Mouse (Mus musculus) lung, embryonic 15.5 days (tissue): ENCODE measurements around the gene Heatr5a. TPM values are rescaled to one million over a fixed set of nuclear protein-coding genes. Genes with fewer than 3 reads are reported as not detected.
A peak's percentile ranks its signal among the peaks of the same experiment; 100 is the strongest.

Experiments
- ATAC-seq: fragments of 200-750 bp; cut with Nextera tagmentation; 2 replicates; pipeline ENCODE4 v1.8.0; 2017; ENCODE audit warnings: moderate number of reproducible peaks, borderline replicate concordance; ENCODE audit not compliant: low FRiP score, low TSS enrichment; ENCODE audit errors: extremely low read depth
- H3K27ac ChIP-seq: fragments of 300-500 bp; sonication (generic); 2 replicates; pipeline ENCODE4 v1.5.1; 2015; ENCODE audit warnings: moderate library complexity, mild to moderate bottlenecking, inconsistent platforms
- H3K27me3 ChIP-seq: fragments of 300-500 bp; sonication (generic); 2 replicates; pipeline ENCODE4 v1.6.1; 2015; ENCODE audit warnings: inconsistent platforms
- H3K36me3 ChIP-seq: fragments of 300-500 bp; sonication (generic); 2 replicates; pipeline ENCODE4 v1.6.1; 2015; ENCODE audit warnings: inconsistent platforms
- H3K4me1 ChIP-seq: fragments of 300-500 bp; sonication (generic); 2 replicates; pipeline ENCODE4 v1.6.1; 2015; ENCODE audit warnings: inconsistent platforms
- H3K4me2 ChIP-seq: fragments of 300-500 bp; sonication (generic); 2 replicates; pipeline ENCODE4 v1.6.1; 2015; ENCODE audit warnings: inconsistent platforms, mild to moderate bottlenecking, moderate library complexity
- H3K4me3 ChIP-seq: fragments of 300-500 bp; sonication (generic); 2 replicates; pipeline ENCODE4 v1.5.1; 2015; ENCODE audit warnings: mild to moderate bottlenecking, inconsistent platforms
- H3K9ac ChIP-seq: fragments of 300-500 bp; sonication (generic); 2 replicates; pipeline ENCODE4 v1.6.1; 2015; ENCODE audit warnings: inconsistent platforms
- H3K9me3 ChIP-seq: fragments of 300-500 bp; sonication (generic); 2 replicates; pipeline ENCODE4 v1.6.1; 2016; ENCODE audit warnings: inconsistent platforms
- WGBS: fragments of 180-500 bp; shearing (Covaris S2); methylation state at CpG from one replicate; pipeline ENCODE4 v1.1.7; 2015; 5-methylcytosine and 5-hydroxymethylcytosine counted together
- polyA plus RNA-seq: library from polyadenylated mRNA; unstranded; fragments of >200 nt; fragmentation: Nextera tagmentation; extraction: Ambion mirVana; gene quantifications from 2 replicates; pipeline ENCODE4 v1.2.1, GENCODE M21; 2015

Gene Heatr5a
- polyA plus RNA-seq, 1 experiment from 2014 or later = 13.8 TPM

DNA sequence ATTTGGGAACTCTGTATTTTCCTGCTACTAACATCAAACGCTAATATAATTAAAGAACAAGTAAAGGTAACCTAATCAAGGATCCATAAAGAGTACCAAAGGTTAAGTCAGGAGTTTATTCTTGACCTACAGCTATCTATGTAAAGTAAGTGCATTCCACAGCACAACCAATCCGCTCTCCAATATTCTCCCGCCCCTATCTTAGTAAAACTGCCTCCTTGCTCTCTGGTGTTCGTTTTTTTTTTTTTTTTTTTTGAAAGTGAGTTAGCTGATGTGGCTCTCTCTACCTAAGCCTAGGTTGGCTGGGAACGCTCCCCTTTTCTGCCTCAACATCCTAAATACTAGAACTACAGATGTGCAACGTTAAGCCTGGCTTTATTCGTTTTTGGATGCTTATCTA, 1.2 kb downstream of the Heatr5a start:
- 17% methylated on average over 7 of the region's 7 CpGs for WGBS
- H3K9ac ChIP-seq = no peak overlapping the region
- H3K27me3 ChIP-seq = no peaks in the 10 kb centered on the region
- H3K4me2 ChIP-seq = peak overlapping the region; percentile 54
- no peak overlapping the region for H3K27ac ChIP-seq
- no peaks in the 10 kb centered on the region for H3K36me3 ChIP-seq
- H3K4me1 ChIP-seq = peaks cover 14% of the 10 kb centered on the region; the same call in 1 of the 2 replicates
- ATAC-seq = no peak
- H3K9me3 ChIP-seq = no peaks in the 10 kb centered on the region
- H3K4me3 ChIP-seq = peak overlapping the region; percentile 99

GRCm38 (mm10) chr12:51969092-51969491, 2.0 kb downstream of the Heatr5a start:
- H3K9me3 ChIP-seq = no peaks in the 10 kb centered on the region
- peaks cover 18% of the 10 kb centered on the region; the same call in 1 of the 2 replicates for H3K4me1 ChIP-seq
- no peaks in the 10 kb centered on the region for H3K27me3 ChIP-seq
- H3K4me2 ChIP-seq = no peak overlapping the region
- H3K9ac ChIP-seq = no peak overlapping the region
- no peak overlapping the region for H3K27ac ChIP-seq
- H3K4me3 ChIP-seq = no peak overlapping the region
- H3K36me3 ChIP-seq = no peaks in the 10 kb centered on the region
- WGBS = 85% methylated on average over 2 of the region's 2 CpGs
- no peak for ATAC-seq

DNA sequence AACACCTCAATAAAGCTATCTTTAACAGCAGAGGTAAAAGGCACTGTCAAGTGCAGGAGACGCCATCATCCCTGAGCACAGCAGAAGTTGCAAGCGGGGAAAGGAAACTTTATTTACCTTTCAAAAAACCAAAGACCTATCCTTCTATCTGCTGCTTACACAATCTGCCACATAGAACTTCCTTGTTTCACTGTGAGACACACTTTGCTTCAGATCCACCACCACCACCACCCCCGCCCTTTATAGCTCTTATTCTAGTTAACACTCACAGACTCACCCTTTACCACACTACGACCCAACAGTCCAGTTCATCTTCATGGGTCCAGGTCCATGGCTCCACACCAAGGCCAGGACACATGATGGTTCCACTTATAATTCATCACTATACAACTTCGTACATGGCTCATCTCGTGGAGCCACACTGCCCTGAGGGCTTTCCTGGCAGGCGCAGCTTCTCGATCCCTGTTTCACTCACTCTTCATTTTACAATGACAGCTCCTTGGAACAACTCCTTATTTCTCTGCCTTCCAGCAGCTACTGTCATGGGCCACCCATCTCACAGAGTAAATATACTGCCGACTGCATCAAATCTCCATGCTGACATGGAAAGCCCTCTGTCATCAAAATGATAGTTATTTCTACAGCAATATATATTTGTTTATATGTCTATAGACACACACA, 3.1 kb downstream of the Heatr5a start:
- Histone ChIP-seq H3K4me2 (no peak overlapping the region), H3K4me3 (no peak overlapping the region), H3K27me3 (no peaks in the 10 kb centered on the region), H3K9me3 (no peaks in the 10 kb centered on the region), H3K9ac (no peak overlapping the region), H3K27ac (no peak overlapping the region), H3K4me1 (peaks cover 20% of the 10 kb centered on the region; the same call in 1 of the 2 replicates), H3K36me3 (no peaks in the 10 kb centered on the region)
- whole genome bisulfite sequencing = 60% methylated on average over 9 of the region's 9 CpGs
- ATAC-seq = no peak

- WGBS = 84% methylated on average over 6 of the region's 6 CpGs
- H3K9me3 ChIP-seq = no peaks in the 10 kb centered on the region
- H3K27me3 ChIP-seq = no peaks in the 10 kb centered on the region
- ATAC-seq = no peak
- H3K4me2 ChIP-seq = no peak overlapping the region
- no peak overlapping the region for H3K9ac ChIP-seq
- no peak overlapping the region for H3K27ac ChIP-seq
- peaks cover 38% of the 10 kb centered on the region; the same call in 1 of the 2 replicates for H3K36me3 ChIP-seq
- no peak overlapping the region for H3K4me3 ChIP-seq
- H3K4me1 ChIP-seq = no peaks in the 10 kb centered on the region
Measured at GRCm38 (mm10) chr12:51957626-51958025, 13.5 kb downstream of the Heatr5a start.

- peaks cover 71% of the 10 kb centered on the region for H3K36me3 ChIP-seq
- 86% methylated on average over 10 of the region's 10 CpGs for WGBS
Measured at GRCm38 (mm10) chr12:51952309-51952708, 18.8 kb downstream of the Heatr5a start.

DNA sequence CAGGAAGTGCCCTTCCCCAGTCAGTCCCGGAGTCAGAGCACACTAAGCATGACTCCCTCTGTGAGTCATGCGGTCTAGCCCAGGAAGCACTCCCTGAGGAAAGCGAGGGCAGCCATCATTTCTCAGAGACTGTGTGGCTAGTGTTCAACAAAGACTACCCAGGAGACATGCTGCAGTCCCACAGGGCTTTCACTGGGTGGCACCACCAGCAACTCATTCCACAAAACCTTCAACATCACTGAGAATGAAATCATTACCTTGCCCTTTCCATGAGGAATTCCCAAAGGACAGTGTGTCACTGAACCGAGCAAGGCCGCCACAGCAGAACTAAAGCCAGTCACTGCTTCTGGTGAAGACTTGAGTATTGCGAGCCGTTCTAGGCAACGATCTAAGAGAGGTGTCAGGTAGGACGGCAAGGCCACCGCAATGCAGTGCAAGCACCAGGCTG, 23.6 kb downstream of the Heatr5a start:
- H3K27me3 ChIP-seq = no peaks in the 10 kb centered on the region
- no peak overlapping the region for H3K9ac ChIP-seq
- no peak for ATAC-seq
- no peaks in the 10 kb centered on the region for H3K9me3 ChIP-seq
- no peak overlapping the region for H3K4me3 ChIP-seq
- no peak overlapping the region for H3K27ac ChIP-seq
- no peak overlapping the region for H3K4me2 ChIP-seq
- no peaks in the 10 kb centered on the region for H3K4me1 ChIP-seq
- whole genome bisulfite sequencing = 83% methylated on average over 10 of the region's 10 CpGs
- H3K36me3 ChIP-seq = peaks cover 69% of the 10 kb centered on the region

More at GRCm38 (mm10) chr12:51952309-51952708, 18.8 kb downstream of the Heatr5a start:
- Histone ChIP-seq H3K9me3 (no peaks in the 10 kb centered on the region), H3K27me3 (no peaks in the 10 kb centered on the region), H3K27ac (no peak overlapping the region), H3K4me3 (no peak overlapping the region), H3K4me2 (no peak overlapping the region), H3K4me1 (no peaks in the 10 kb centered on the region), H3K9ac (no peak overlapping the region)
- no peak for ATAC-seq

- no peak overlapping the region for H3K4me2 ChIP-seq
- H3K9me3 ChIP-seq = no peaks in the 10 kb centered on the region
- no peak for ATAC-seq
- H3K36me3 ChIP-seq = peaks cover 50% of the 10 kb centered on the region
- WGBS = 93% methylated on average over 9 of the region's 9 CpGs
- no peaks in the 10 kb centered on the region for H3K27me3 ChIP-seq
- H3K9ac ChIP-seq = no peak overlapping the region
- no peaks in the 10 kb centered on the region for H3K4me1 ChIP-seq
- no peak overlapping the region for H3K27ac ChIP-seq
- H3K4me3 ChIP-seq = no peak overlapping the region
Measured at GRCm38 (mm10) chr12:51945331-51945730, 25.8 kb downstream of the Heatr5a start.

GRCm38 (mm10) chr12:51939848-51940247, 31.3 kb downstream of the Heatr5a start:
- no peak overlapping the region; the same call in 1 of the 2 replicates for H3K4me2 ChIP-seq
- 57% methylated on average over 4 of the region's 4 CpGs for WGBS
- no peak overlapping the region for H3K27ac ChIP-seq
- H3K36me3 ChIP-seq = peaks cover 27% of the 10 kb centered on the region
- no peaks in the 10 kb centered on the region for H3K9me3 ChIP-seq
- H3K4me1 ChIP-seq = no peaks in the 10 kb centered on the region
- no peak overlapping the region for H3K9ac ChIP-seq
- H3K27me3 ChIP-seq = no peaks in the 10 kb centered on the region
- H3K4me3 ChIP-seq = no peak overlapping the region
- no peak for ATAC-seq

DNA sequence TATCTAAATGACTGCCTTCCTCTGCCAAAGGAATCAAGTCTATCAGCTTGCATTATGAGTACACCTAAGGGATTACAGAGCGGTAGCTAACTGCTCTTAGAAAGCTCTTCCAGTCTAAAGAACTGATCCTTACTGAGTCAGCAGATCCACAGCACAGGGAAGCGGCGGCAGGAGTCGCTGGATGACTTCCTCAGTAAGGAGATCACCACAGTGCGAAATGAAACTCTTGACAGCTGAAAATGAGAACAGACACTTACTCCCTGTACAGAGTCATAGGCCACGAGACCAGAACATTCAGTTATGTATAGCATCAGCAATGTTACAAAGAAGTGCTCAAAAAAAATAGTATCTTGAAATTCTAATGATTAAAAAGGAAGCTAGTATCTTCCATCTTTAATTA, 33.2 kb downstream of the Heatr5a start:
- 78% methylated on average over 6 of the region's 6 CpGs for WGBS
- Histone ChIP-seq H3K27me3 (no peaks in the 10 kb centered on the region), H3K27ac (no peak overlapping the region), H3K9ac (no peak overlapping the region), H3K4me2 (no peak overlapping the region), H3K9me3 (no peaks in the 10 kb centered on the region), H3K4me3 (no peak overlapping the region), H3K4me1 (no peaks in the 10 kb centered on the region), H3K36me3 (peaks cover 20% of the 10 kb centered on the region)
- no peak for ATAC-seq

- Histone ChIP-seq H3K9me3 (no peaks in the 10 kb centered on the region), H3K4me1 (no peaks in the 10 kb centered on the region), H3K27ac (no peak overlapping the region), H3K4me2 (no peak overlapping the region), H3K27me3 (no peaks in the 10 kb centered on the region), H3K9ac (no peak overlapping the region), H3K36me3 (peaks cover 13% of the 10 kb centered on the region; the same call in 1 of the 2 replicates), H3K4me3 (no peak overlapping the region)
- WGBS = 96% methylated on average over 2 of the region's 2 CpGs
- no peak for ATAC-seq
Measured at GRCm38 (mm10) chr12:51929630-51930029, 41.5 kb downstream of the Heatr5a start.

DNA sequence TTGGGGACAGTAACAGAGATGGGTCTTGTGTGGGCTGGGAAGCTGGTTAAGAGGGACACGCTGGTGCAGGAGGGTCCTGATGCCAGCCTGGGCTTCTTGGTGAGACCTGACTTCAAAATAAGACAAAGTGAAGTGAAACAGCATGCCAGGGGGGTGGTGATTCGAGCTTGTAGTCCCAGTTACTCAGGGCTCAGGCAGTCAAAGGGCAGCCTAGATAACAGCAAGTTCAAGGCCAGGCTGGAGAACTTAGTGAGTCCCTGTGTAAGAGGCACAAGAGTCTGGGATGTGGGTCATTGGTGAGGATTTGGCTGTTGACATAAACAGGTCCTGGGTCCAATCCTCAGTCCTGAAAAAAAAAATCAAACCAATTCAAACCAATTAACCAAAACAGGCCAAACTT, 53.9 kb downstream of the Heatr5a start:
- H3K4me2 ChIP-seq = no peak overlapping the region
- H3K27me3 ChIP-seq = no peaks in the 10 kb centered on the region
- 69% methylated on average over 2 of the region's 2 CpGs for WGBS
- no peak overlapping the region for H3K4me3 ChIP-seq
- H3K4me1 ChIP-seq = no peaks in the 10 kb centered on the region
- H3K27ac ChIP-seq = no peak overlapping the region
- peaks cover 32% of the 10 kb centered on the region for H3K36me3 ChIP-seq
- no peak for ATAC-seq
- H3K9me3 ChIP-seq = no peaks in the 10 kb centered on the region
- H3K9ac ChIP-seq = no peak overlapping the region

GRCm38 (mm10) chr12:51914903-51915670, 56.0 kb downstream of the Heatr5a start:
- Histone ChIP-seq H3K9ac (no peak overlapping the region), H3K9me3 (no peaks in the 10 kb centered on the region), H3K36me3 (peaks cover 31% of the 10 kb centered on the region), H3K4me2 (no peak overlapping the region), H3K27ac (no peak overlapping the region), H3K4me3 (no peak overlapping the region), H3K4me1 (no peaks in the 10 kb centered on the region), H3K27me3 (no peaks in the 10 kb centered on the region)
- no peak for ATAC-seq
- WGBS = 91% methylated on average over 12 of the region's 12 CpGs
